Mouse (Mus musculus): ENCODE measurements around the gene Rab1a.

DNA sequence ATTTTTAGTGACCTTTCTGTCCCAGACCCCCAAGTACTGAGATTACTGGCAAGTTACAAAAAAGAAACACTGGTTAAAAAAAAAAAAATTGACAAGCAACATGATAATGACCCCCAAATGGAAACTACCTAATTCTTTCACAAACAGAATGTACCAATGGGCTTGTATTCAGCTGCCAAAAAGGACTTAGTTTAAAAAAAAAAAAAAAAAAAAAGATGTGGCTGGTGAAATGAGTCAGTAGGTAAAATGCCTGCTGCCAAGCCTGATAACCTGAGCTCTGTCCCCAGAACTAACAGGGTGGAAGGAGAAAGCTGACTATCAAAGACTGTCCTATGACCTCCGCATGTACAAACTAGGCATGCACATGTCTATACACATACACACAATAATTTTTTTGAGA, 16.0 kb downstream of the Rab1a start:
- TF ChIP-seq CTCF (IDR thresholded peaks at IDR 0.05; ENCODE audit: low read depth), result no peak
- no peak for TF ChIP-seq EP300 (IDR thresholded peaks at IDR 0.05; ENCODE audit: low read depth)

All from liver, postnatal 0 days (tissue).